Mouse (Mus musculus) small intestine, adult 2 months (tissue): Measurements from ENCODE around the gene Scn2b.
A peak's percentile ranks its signal among the peaks of the same experiment; 100 is the strongest.

Experiments
- CTCF ChIP-seq: fragments of 200-500 bp; IDR thresholded peaks from 2 replicates; pipeline ENCODE4 v1.5.1; 2012; ENCODE audit warnings: low read depth, mild to moderate bottlenecking, control low read depth, inconsistent platforms, low read length, moderate library complexity, mixed read lengths; ENCODE audit not compliant: insufficient replicate concordance, insufficient read length; ENCODE audit errors: extremely low read depth
- POLR2A ChIP-seq: fragments of 200-500 bp; IDR thresholded peaks from 2 replicates; pipeline ENCODE4 v1.6.1; 2012; ENCODE audit warnings: low read depth, mild to moderate bottlenecking, control low read depth, inconsistent platforms, low read length, moderate library complexity

DNA sequence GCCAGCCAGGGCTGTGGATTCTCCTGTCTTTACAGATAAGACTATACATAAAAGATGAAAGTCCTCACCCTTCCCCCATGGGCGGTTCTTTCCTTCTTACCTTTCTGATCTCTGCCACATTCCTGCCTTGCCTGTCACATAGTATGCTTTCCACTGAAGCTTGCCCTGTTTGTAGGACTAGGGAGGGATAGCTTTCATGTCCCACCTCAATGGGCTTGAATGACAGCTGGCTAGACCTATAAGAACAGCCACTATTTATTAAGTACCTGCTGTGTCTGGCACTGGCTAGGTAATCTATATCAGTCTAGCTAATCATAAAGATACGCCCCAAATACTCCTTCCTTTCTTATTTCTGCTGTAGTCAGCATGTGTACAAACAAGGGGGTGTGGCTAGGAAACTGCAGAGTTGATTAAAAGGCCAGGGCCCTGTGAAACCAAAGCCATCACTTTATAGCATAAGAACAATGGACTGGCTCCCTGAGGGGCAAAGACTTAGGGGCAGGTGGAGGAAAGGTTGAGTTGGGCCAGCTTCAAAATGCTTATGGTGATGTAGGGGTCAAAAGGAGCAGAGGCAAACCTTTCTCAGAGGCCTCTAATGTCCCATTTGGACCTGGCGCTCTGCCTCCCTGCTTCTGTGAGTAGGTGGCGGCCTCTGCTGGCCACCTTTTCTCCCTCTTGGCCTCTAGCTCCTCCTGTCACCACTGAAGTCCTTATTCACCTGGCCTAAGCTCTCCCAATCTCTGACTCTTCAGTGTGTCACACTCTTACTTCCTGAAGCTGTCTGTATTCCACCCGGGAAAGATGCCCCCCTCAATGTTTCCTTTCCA lies 16.1 kb downstream of the Scn2b start:
- peak; percentile 88 for TF ChIP-seq CTCF
- no peak for TF ChIP-seq POLR2A
